Mouse (Mus musculus) MEL (cell line): ENCODE data around the gene Celf2. TPM values are rescaled to one million over a fixed set of nuclear protein-coding genes. Genes with fewer than 3 reads are reported as not detected.

Source experiments
- DNase-seq: peaks from one replicate; pipeline ENCODE4 v3.0.0; 2011; ENCODE audit warnings: low read depth, low spot score
- H3K27ac ChIP-seq: 2 replicates; pipeline ENCODE4 v1.5.1; 2012; ENCODE audit warnings: low read depth, mild to moderate bottlenecking, control low read depth, low read length, moderate library complexity; ENCODE audit not compliant: control insufficient read depth
- H3K27me3 ChIP-seq, 2 experiments: fragments of 150-350 bp in 1 of 2; sonication (generic) in 1 of 2; 2 replicates each; pipeline ENCODE4 v1.6.1; 2012; ENCODE audit warnings: low read length in 2 of 2, mild to moderate bottlenecking in 2 of 2, improper control_type of control experiment in 1 of 2, moderate library complexity in 1 of 2; ENCODE audit not compliant: insufficient read depth in 2 of 2, control insufficient read depth in 1 of 2
- H3K36me3 ChIP-seq, 2 experiments: 2 replicates each; pipeline ENCODE4 v1.6.1; 2012 to 2014; ENCODE audit warnings: low read length in 2 of 2, improper control_type of control experiment in 1 of 2, inconsistent platforms in 1 of 2, mild to moderate bottlenecking in 1 of 2; ENCODE audit not compliant: insufficient read depth in 2 of 2, control insufficient read depth in 1 of 2
- H3K4me1 ChIP-seq, 2 experiments: fragments of 150-350 bp in 1 of 2; sonication (generic) in 1 of 2; 2 replicates each; pipeline ENCODE4 v1.6.1; 2012; ENCODE audit warnings: low read length in 2 of 2, improper control_type of control experiment in 1 of 2, mild to moderate bottlenecking in 1 of 2; ENCODE audit not compliant: insufficient read depth in 2 of 2, control insufficient read depth in 1 of 2
- H3K4me3 ChIP-seq, 2 experiments: fragments of 150-350 bp in 1 of 2; sonication (generic) in 1 of 2; 2 replicates each; pipeline ENCODE4 v1.5.1; 2012; ENCODE audit warnings: low read depth in 2 of 2, low read length in 2 of 2, mild to moderate bottlenecking in 2 of 2, moderate library complexity in 2 of 2, control low read depth in 1 of 2, improper control_type of control experiment in 1 of 2; ENCODE audit not compliant: control insufficient read depth in 1 of 2, insufficient read depth in 1 of 2
- H3K79me2 ChIP-seq: 2 replicates; pipeline ENCODE4 v1.6.1; 2012; ENCODE audit warnings: mild to moderate bottlenecking, low read length, moderate library complexity; ENCODE audit not compliant: control insufficient read depth, poor library complexity, insufficient read depth
- H3K9ac ChIP-seq: 2 replicates; pipeline ENCODE4 v1.6.1; 2012; ENCODE audit warnings: low read depth, mild to moderate bottlenecking, control low read depth, low read length, moderate library complexity; ENCODE audit not compliant: control insufficient read depth, poor library complexity, severe bottlenecking
- H3K9me3 ChIP-seq: fragments of 150-350 bp; sonication (generic); replicated peaks from 2 replicates; pipeline ENCODE4 v1.6.1; 2012; ENCODE audit warnings: mild to moderate bottlenecking, low read length, improper control_type of control experiment, moderate library complexity; ENCODE audit not compliant: insufficient read depth
- CHD1 ChIP-seq: IDR thresholded peaks from 2 replicates; pipeline ENCODE4 v1.6.1; 2012; ENCODE audit warnings: low read depth, mild to moderate bottlenecking, inconsistent platforms, low read length, improper control_type of control experiment
- CHD2 ChIP-seq: IDR thresholded peaks from 2 replicates; pipeline ENCODE4 v1.6.1; 2011; ENCODE audit warnings: low read length, improper control_type of control experiment
- E2F4 ChIP-seq: IDR thresholded peaks from 2 replicates; pipeline ENCODE4 v1.6.1; 2011; ENCODE audit warnings: low read depth, low read length, improper control_type of control experiment, borderline replicate concordance
- ELF1 ChIP-seq: IDR thresholded peaks from 2 replicates; pipeline ENCODE4 v1.6.1; 2014; ENCODE audit warnings: low read depth, mild to moderate bottlenecking, inconsistent platforms, low read length, improper control_type of control experiment, moderate library complexity
- EP300 ChIP-seq, 2 experiments: IDR thresholded peaks; 2 replicates each; pipeline ENCODE4 v1.6.1; 2011; ENCODE audit warnings: improper control_type of control experiment in 2 of 2, low read length in 2 of 2, low read depth in 1 of 2, mild to moderate bottlenecking in 1 of 2
- ETS1 ChIP-seq: IDR thresholded peaks from 2 replicates; pipeline ENCODE4 v1.6.1; 2012; ENCODE audit warnings: low read depth, mild to moderate bottlenecking, inconsistent platforms, low read length, improper control_type of control experiment, moderate library complexity
- GABPA ChIP-seq: IDR thresholded peaks from 2 replicates; pipeline ENCODE4 v1.6.1; 2012; ENCODE audit warnings: low read depth, mild to moderate bottlenecking, inconsistent platforms, low read length, improper control_type of control experiment, moderate library complexity
- GATA1 ChIP-seq: IDR thresholded peaks from 2 replicates; pipeline ENCODE4 v1.6.1; 2011; ENCODE audit warnings: low read depth, low read length, improper control_type of control experiment
- HCFC1 ChIP-seq: IDR thresholded peaks from 2 replicates; pipeline ENCODE4 v1.6.1; 2012; ENCODE audit warnings: low read depth, mild to moderate bottlenecking, inconsistent platforms, low read length, improper control_type of control experiment, moderate library complexity
- JUND ChIP-seq: IDR thresholded peaks from 2 replicates; pipeline ENCODE4 v1.6.1; 2011; ENCODE audit warnings: low read depth, mild to moderate bottlenecking, improper control_type of control experiment, low read length
- KAT2A ChIP-seq: conservative IDR thresholded peaks from 2 replicates; pipeline ENCODE4 v1.6.1; 2012; ENCODE audit warnings: low read depth, low read length, improper control_type of control experiment, inconsistent platforms
- MAFK ChIP-seq: IDR thresholded peaks from 2 replicates; pipeline ENCODE4 v1.6.1; 2011; ENCODE audit warnings: low read depth, mild to moderate bottlenecking, low read length, improper control_type of control experiment, borderline replicate concordance
- MEF2A ChIP-seq: IDR thresholded peaks from 2 replicates; pipeline ENCODE4 v1.6.1; 2014; ENCODE audit warnings: low read depth, mild to moderate bottlenecking, inconsistent platforms, low read length, improper control_type of control experiment; ENCODE audit not compliant: poor library complexity, insufficient replicate concordance, severe bottlenecking; ENCODE audit errors: extremely low read depth
- MYC ChIP-seq: IDR thresholded peaks from 2 replicates; pipeline ENCODE4 v1.6.1; 2011; ENCODE audit warnings: low read depth, mild to moderate bottlenecking, low read length, improper control_type of control experiment, moderate library complexity
- POLR2A ChIP-seq, 2 experiments: IDR thresholded peaks; 2 replicates each; pipeline ENCODE4 v1.6.1; 2011 to 2012; ENCODE audit warnings: low read length in 2 of 2, mild to moderate bottlenecking in 2 of 2, control low read depth in 1 of 2, improper control_type of control experiment in 1 of 2, low read depth in 1 of 2, moderate library complexity in 1 of 2; ENCODE audit not compliant: control insufficient read depth in 1 of 2, insufficient read depth in 1 of 2, poor library complexity in 1 of 2
- POLR2AphosphoS2 ChIP-seq: IDR thresholded peaks from 2 replicates; pipeline ENCODE4 v1.6.1; 2011; ENCODE audit warnings: low read length, improper control_type of control experiment
- RAD21 ChIP-seq: IDR thresholded peaks from 2 replicates; pipeline ENCODE4 v1.6.1; 2011; ENCODE audit warnings: mild to moderate bottlenecking, low read depth, low read length, improper control_type of control experiment
- RCOR1 ChIP-seq: IDR thresholded peaks from 2 replicates; pipeline ENCODE4 v1.6.1; 2012; ENCODE audit warnings: low read depth, mild to moderate bottlenecking, inconsistent platforms, low read length, improper control_type of control experiment
- TBP ChIP-seq: IDR thresholded peaks from 2 replicates; pipeline ENCODE4 v1.8.0; 2011; ENCODE audit warnings: low read depth, low read length, improper control_type of control experiment
- UBTF ChIP-seq: IDR thresholded peaks from 2 replicates; pipeline ENCODE4 v1.6.1; 2012; ENCODE audit warnings: low read depth, mild to moderate bottlenecking, inconsistent platforms, low read length, improper control_type of control experiment, moderate library complexity, borderline replicate concordance; ENCODE audit not compliant: insufficient read depth
- ZMIZ1 ChIP-seq: IDR thresholded peaks from 2 replicates; pipeline ENCODE4 v1.6.1; 2012; ENCODE audit warnings: low read depth, mild to moderate bottlenecking, inconsistent platforms, low read length, improper control_type of control experiment, moderate library complexity
- ZNF384 ChIP-seq: IDR thresholded peaks from 2 replicates; pipeline ENCODE4 v1.6.1; 2012; ENCODE audit warnings: low read depth, mild to moderate bottlenecking, inconsistent platforms, low read length, improper control_type of control experiment
- polyA plus RNA-seq, 2 experiments: library from polyadenylated mRNA; stranded (reverse) in 1 of 2; unstranded in 1 of 2; fragments of >175 nt in 1 of 2; fragments of >200 nt in 1 of 2; gene quantifications; 2 replicates each; pipeline versions ENCODE4 v1.2.1 to v1.2.4; 2012; ENCODE audit warnings: low replicate concordance in 2 of 2, low read depth in 1 of 2; ENCODE audit not compliant: insufficient read length in 2 of 2, insufficient read depth in 1 of 2, missing spikeins in 1 of 2
- total RNA-seq: library from RNA; depleted of rRNA; stranded (reverse); fragments of 300-350 nt; gene quantifications from 2 replicates; pipeline ENCODE4 v1.2.3, GENCODE M21; 2012

Celf2 gene
- total and polyA plus RNA-seq, 3 experiments: 8.9 to 16.7 TPM; not detected in 1

- Histone ChIP-seq H3K4me3 (no peak overlapping the region), H3K4me1 (no peaks in the 10 kb centered on the region), H3K9me3 (no peaks in the 10 kb centered on the region), H3K79me2 (no peaks in the 10 kb centered on the region), H3K9ac (no peak overlapping the region), H3K36me3 (no peaks in the 10 kb centered on the region), H3K27ac (no peak overlapping the region), H3K27me3 (no peaks in the 10 kb centered on the region)
- no peak for TF ChIP-seq KAT2A
- no peak for TF ChIP-seq MYC
- no peak for TF ChIP-seq GABPA
- no peak for TF ChIP-seq GATA1
- TF ChIP-seq HCFC1: no peak
- TF ChIP-seq CHD2: no peak
- TF ChIP-seq ZNF384: no peak
- TF ChIP-seq RAD21: no peak
- no peak for TF ChIP-seq E2F4
- no peak for DNase-seq
These were observed 502.5 kb downstream of the Celf2 start for GRCm38 (mm10) chr2:7006816-7007215.

GRCm38 (mm10) chr2:7001967-7002366, 507.4 kb downstream of the Celf2 start:
- H3K36me3 ChIP-seq: no peaks in the 10 kb centered on the region

GRCm38 (mm10) chr2:6991010-6991421, 518.3 kb downstream of the Celf2 start:
- no peak overlapping the region for H3K27ac ChIP-seq
- no peaks in the 10 kb centered on the region for H3K36me3 ChIP-seq
- no peaks in the 10 kb centered on the region for H3K79me2 ChIP-seq
- no peaks in the 10 kb centered on the region for H3K4me1 ChIP-seq
- H3K4me3 ChIP-seq: no peak overlapping the region
- H3K9ac ChIP-seq: no peak overlapping the region
- no peaks in the 10 kb centered on the region for H3K27me3 ChIP-seq
- no peaks in the 10 kb centered on the region for H3K9me3 ChIP-seq
- TF ChIP-seq POLR2A (IDR thresholded peaks at IDR 0.05; ENCODE audit: control insufficient read depth in 1 of 2, insufficient read depth in 1 of 2, low read depth in 1 of 2, low read length in 2 of 2, poor library complexity in 1 of 2) (no peak), POLR2AphosphoS2 (no peak), MAFK (no peak), RCOR1 (no peak), EP300 (IDR thresholded peaks at IDR 0.05; ENCODE audit: low read depth in 1 of 2, low read length in 2 of 2) (no peak), ELF1 (no peak), MYC (no peak), ETS1 (no peak), ZMIZ1 (no peak), JUND (no peak), TBP (no peak), CHD1 (no peak), UBTF (no peak), RAD21 (no peak)
- DNase-seq: no peak

More at GRCm38 (mm10) chr2:7001967-7002366, 507.4 kb downstream of the Celf2 start:
- Histone ChIP-seq H3K9ac (no peak overlapping the region), H3K27ac (no peak overlapping the region), H3K4me1 (no peaks in the 10 kb centered on the region), H3K9me3 (no peaks in the 10 kb centered on the region), H3K27me3 (no peaks in the 10 kb centered on the region), H3K79me2 (no peaks in the 10 kb centered on the region), H3K4me3 (no peak overlapping the region)
- DNase-seq: no peak
- no peak for TF ChIP-seq MEF2A
